Mouse (Mus musculus): ENCODE results near the gene Gm44973. TPM values are rescaled to one million over a fixed set of nuclear protein-coding genes. Genes with fewer than 3 reads are reported as not detected.

The Gm44973 gene
- polyA plus RNA-seq, 1 experiment from 2014 or later, result 1.8 TPM

DNA sequence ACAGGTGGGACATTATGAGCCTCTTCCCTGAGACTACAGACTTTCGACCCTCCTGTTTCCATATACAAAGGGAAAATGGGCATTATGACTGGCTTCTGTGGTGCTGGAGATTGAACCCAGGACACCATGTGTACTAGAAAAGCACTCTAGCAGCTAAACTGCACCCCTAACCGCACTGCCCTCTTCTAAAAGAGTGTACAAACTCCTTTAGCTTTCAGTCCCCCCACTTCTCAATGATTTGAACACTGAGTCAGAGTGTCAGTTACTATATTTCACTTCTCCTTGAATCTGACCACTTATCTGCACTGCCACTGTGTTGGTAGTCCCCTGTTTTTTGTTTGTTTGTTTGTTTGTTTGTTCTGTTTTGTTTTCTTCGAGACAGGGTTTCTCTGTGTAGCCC lies 18.5 kb downstream of the Gm44973 start, which contains the start of gene 4632433K11Rik:
Gene 4632433K11Rik (plus strand): TSS at position 301 of the 400 bp plus-strand sequence.
- Histone ChIP-seq H3K36me3 (replicated peaks; ENCODE audit: insufficient read depth, low read length) (peaks cover 41% of the 10 kb centered on the region), H3K9me3 (ENCODE audit: low read length) (peaks cover 29% of the 10 kb centered on the region), H3K4me1 (ENCODE audit: insufficient read depth) (peaks cover 12% of the 10 kb centered on the region), H3K27me3 (ENCODE audit: insufficient read depth, low read length) (no peaks in the 10 kb centered on the region), H3K9ac (replicated peaks) (no peak within 1 kb of the TSS), H3K4me3 (ENCODE audit: low read depth, low read length) (no peak within 1 kb of the TSS), H3K4me2 (ENCODE audit: low read depth, low read length) (no peak within 1 kb of the TSS), H3K27ac (ENCODE audit: low read depth) (no peak within 1 kb of the TSS)
- WGBS (ENCODE audit: insufficient replicate concordance), result 75% methylated on average over 3 of the region's 3 CpGs
- TF ChIP-seq CTCF (IDR thresholded peaks at IDR 0.05; ENCODE audit: low read depth) (no peak), EP300 (IDR thresholded peaks at IDR 0.05; ENCODE audit: low read depth) (no peak)
- no peak for DNase-seq
- ATAC-seq, result no peak

DNA sequence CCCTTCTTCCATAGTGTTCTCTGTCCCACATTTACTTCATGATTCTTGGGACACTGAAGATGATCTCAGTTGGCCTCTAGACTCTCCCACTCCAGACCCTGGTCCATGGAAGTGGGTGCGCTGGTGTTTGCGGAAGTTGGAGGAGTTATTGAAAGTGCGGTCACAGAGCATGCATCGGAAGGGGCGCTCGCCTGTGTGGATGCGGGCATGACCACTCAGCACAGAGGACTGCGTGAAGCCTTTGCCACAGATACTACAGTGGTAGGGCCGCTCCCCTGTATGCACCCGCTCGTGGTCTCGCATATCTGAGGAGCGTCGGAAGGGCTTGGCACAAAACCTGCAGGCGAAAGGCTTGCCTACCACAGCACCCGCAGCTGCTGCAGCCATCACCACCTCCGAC lies 20.3 kb downstream of the Gm44973 start:
- no peak for TF ChIP-seq EP300 (IDR thresholded peaks at IDR 0.05; ENCODE audit: low read depth)
- no peak for TF ChIP-seq CTCF (IDR thresholded peaks at IDR 0.05; ENCODE audit: low read depth)
- DNase-seq (no peak), ATAC-seq (no peak)
- Histone ChIP-seq H3K9me3 (ENCODE audit: low read length) (peaks cover 14% of the 10 kb centered on the region), H3K36me3 (replicated peaks; ENCODE audit: insufficient read depth, low read length) (peaks cover 23% of the 10 kb centered on the region), H3K4me2 (ENCODE audit: low read depth, low read length) (no peak overlapping the region), H3K27ac (ENCODE audit: low read depth) (no peak overlapping the region), H3K4me3 (ENCODE audit: low read depth, low read length) (no peak overlapping the region), H3K9ac (replicated peaks) (no peak overlapping the region), H3K27me3 (ENCODE audit: insufficient read depth, low read length) (no peaks in the 10 kb centered on the region), H3K4me1 (ENCODE audit: insufficient read depth) (peaks cover 14% of the 10 kb centered on the region)
- 94% methylated on average over 17 of the region's 17 CpGs for WGBS (ENCODE audit: insufficient replicate concordance)

DNA sequence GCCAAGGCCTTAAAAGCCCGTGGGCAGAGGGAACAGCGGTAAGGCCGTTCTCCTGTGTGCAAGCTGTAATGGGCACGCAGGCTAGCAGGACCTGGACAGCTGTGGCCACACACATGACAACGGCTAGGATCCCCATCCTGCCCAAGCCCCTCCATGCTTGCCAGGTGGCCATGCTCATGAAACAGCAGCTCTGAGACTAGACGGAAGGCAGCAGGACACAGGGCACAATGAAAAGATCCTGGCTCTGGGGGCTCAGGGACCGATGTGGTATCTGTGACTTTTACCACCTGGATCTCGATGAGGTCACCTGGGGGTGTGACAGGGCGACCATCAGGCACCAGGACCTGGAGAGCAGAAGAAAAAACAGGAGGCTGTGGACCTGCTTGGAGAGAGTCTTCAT lies 20.8 kb downstream of the Gm44973 start:
- H3K4me3 ChIP-seq (ENCODE audit: low read depth, low read length), result no peak overlapping the region
- peaks cover 14% of the 10 kb centered on the region for H3K4me1 ChIP-seq (ENCODE audit: insufficient read depth)
- DNase-seq, result no peak
- H3K27ac ChIP-seq (ENCODE audit: low read depth), result no peak overlapping the region
- H3K9me3 ChIP-seq (ENCODE audit: low read length), result peaks cover 9% of the 10 kb centered on the region
- 89% methylated on average over 9 of the region's 9 CpGs for WGBS (ENCODE audit: insufficient replicate concordance)
- no peaks in the 10 kb centered on the region for H3K27me3 ChIP-seq (ENCODE audit: insufficient read depth, low read length)
- no peak for TF ChIP-seq EP300 (IDR thresholded peaks at IDR 0.05; ENCODE audit: low read depth)
- TF ChIP-seq CTCF (IDR thresholded peaks at IDR 0.05; ENCODE audit: low read depth), result no peak
- H3K4me2 ChIP-seq (ENCODE audit: low read depth, low read length), result no peak overlapping the region
- ATAC-seq, result no peak
- H3K9ac ChIP-seq (replicated peaks), result no peak overlapping the region
- peaks cover 18% of the 10 kb centered on the region for H3K36me3 ChIP-seq (replicated peaks; ENCODE audit: insufficient read depth, low read length)

DNA sequence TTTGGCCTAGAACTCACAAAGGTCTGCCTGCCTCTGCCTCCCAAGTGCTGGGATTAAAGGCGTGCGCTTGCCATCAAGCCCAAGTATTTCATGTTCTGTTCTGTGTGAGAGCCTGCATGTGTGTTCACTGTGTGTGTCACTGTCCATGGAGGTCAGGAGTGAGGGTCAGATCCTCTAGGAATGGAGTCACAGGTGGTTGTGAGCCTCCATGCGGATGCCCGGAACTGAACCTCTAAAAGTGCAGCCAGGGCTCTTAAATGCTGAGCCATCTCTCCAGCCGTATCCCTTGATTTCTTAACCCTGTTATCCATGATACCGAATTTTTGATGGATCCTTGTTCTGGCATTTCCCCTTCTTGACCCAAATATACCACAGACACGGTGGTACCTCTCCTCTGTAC lies 21.7 kb downstream of the Gm44973 start:
- peaks cover 14% of the 10 kb centered on the region for H3K4me1 ChIP-seq (ENCODE audit: insufficient read depth)
- no peak overlapping the region for H3K27ac ChIP-seq (ENCODE audit: low read depth)
- H3K36me3 ChIP-seq (replicated peaks; ENCODE audit: insufficient read depth, low read length), result peaks cover 9% of the 10 kb centered on the region
- WGBS (ENCODE audit: insufficient replicate concordance), result 88% methylated on average over 7 of the region's 7 CpGs
- H3K4me3 ChIP-seq (ENCODE audit: low read depth, low read length), result no peak overlapping the region
- ATAC-seq (no peak), DNase-seq (no peak)
- H3K4me2 ChIP-seq (ENCODE audit: low read depth, low read length), result no peak overlapping the region
- H3K9me3 ChIP-seq (ENCODE audit: low read length), result 0 out of 2 replicates have a peak, but pooled peaks cover 1% of the 10 kb centered on the region
- no peaks in the 10 kb centered on the region for H3K27me3 ChIP-seq (ENCODE audit: insufficient read depth, low read length)
- H3K9ac ChIP-seq (replicated peaks), result no peak overlapping the region
- TF ChIP-seq EP300 (IDR thresholded peaks at IDR 0.05; ENCODE audit: low read depth), result no peak
- TF ChIP-seq CTCF (IDR thresholded peaks at IDR 0.05; ENCODE audit: low read depth), result no peak

DNA sequence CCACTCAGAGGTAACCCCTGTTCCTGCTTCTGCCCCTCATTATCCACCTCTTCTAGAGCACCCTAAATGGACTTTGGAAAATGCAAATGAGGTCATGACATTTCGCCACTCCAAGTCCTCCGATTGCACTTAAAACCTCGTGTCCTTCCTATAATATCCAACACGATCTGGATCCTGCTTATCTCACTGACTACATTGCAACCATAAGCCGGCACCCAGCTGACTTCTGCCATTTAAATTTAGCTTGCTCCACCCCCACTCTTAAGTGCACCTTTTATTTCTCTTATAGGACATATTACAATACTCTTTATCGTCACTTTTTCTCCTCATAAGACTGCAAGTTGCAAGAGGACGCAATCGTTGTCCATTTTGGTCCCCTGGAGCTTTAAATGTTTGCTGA lies 22.2 kb downstream of the Gm44973 start:
- TF ChIP-seq EP300 (IDR thresholded peaks at IDR 0.05; ENCODE audit: low read depth) (no peak), CTCF (IDR thresholded peaks at IDR 0.05; ENCODE audit: low read depth) (no peak)
- no peaks in the 10 kb centered on the region for H3K9me3 ChIP-seq (ENCODE audit: low read length)
- peaks cover 5% of the 10 kb centered on the region for H3K36me3 ChIP-seq (replicated peaks; ENCODE audit: insufficient read depth, low read length)
- peak overlapping the region; percentile 67; the same call in 1 of the 2 replicates for H3K4me3 ChIP-seq (ENCODE audit: low read depth, low read length)
- H3K4me2 ChIP-seq (ENCODE audit: low read depth, low read length), result peak overlapping the region; percentile 69
- DNase-seq, result no peak
- 72% methylated on average over 8 of the region's 8 CpGs for WGBS (ENCODE audit: insufficient replicate concordance)
- H3K9ac ChIP-seq (replicated peaks), result no peak overlapping the region; the same call in 1 of the 2 replicates
- H3K27ac ChIP-seq (ENCODE audit: low read depth), result peak overlapping the region; percentile 94; the same call in 1 of the 2 replicates
- no peak for ATAC-seq
- no peaks in the 10 kb centered on the region for H3K27me3 ChIP-seq (ENCODE audit: insufficient read depth, low read length)
- peaks cover 14% of the 10 kb centered on the region for H3K4me1 ChIP-seq (ENCODE audit: insufficient read depth)

DNA sequence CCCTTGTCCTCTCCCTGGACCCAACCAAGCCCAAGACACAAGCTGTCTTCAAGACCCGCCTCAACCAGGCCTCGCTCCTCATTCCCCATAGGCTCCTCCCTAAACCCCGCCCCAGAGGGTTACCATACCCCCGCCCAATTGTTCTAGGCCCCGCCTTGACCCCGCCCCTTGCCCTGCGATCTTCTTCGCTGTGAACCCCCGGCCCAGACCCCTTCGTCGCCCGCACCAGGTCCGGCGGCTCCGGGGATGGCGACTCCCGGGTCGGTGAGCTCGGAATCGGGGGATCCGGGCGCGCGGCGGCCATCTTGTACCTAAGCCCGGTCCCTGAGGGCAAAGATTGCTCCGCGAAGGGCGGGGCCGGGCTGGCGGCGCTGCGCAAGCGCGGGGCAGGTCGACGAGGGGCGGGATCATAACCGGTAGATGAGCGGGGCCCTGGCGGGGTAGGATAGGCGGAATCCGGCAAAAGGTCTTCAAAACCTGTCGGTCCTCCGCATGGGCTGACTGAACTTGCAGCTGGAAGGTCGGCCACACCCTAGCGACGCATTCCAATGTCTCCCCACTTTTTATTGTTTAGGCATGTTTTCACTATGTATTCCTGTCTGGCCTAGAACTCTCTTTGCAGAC lies 22.9 kb downstream of the Gm44973 start, which contains the start of gene Zfp784:
Gene Zfp784 (minus strand): TSS at position 338 of the 624 bp plus-strand sequence.
- DNase-seq, result peak; percentile 94
- peak; percentile 99 for ATAC-seq
- H3K4me2 ChIP-seq (ENCODE audit: low read depth, low read length), result peak within 1 kb of the TSS; percentile 69
- peak within 1 kb of the TSS; percentile 67 for H3K4me3 ChIP-seq (ENCODE audit: low read depth, low read length)
- H3K36me3 ChIP-seq (replicated peaks; ENCODE audit: insufficient read depth, low read length), result no peaks in the 10 kb centered on the region; the same call in none of the 2 replicates
- H3K9me3 ChIP-seq (ENCODE audit: low read length), result no peaks in the 10 kb centered on the region
- WGBS (ENCODE audit: insufficient replicate concordance), result under 1% methylated on average over 46 of the region's 48 CpGs
- no peaks in the 10 kb centered on the region for H3K27me3 ChIP-seq (ENCODE audit: insufficient read depth, low read length)
- TF ChIP-seq EP300 (IDR thresholded peaks at IDR 0.05; ENCODE audit: low read depth), result peak; percentile 17; the same call in 1 of the 2 replicates
- no peak for TF ChIP-seq CTCF (IDR thresholded peaks at IDR 0.05; ENCODE audit: low read depth)
- peak within 1 kb of the TSS; percentile 94 for H3K27ac ChIP-seq (ENCODE audit: low read depth)
- H3K4me1 ChIP-seq (ENCODE audit: insufficient read depth), result peaks cover 14% of the 10 kb centered on the region
- peak within 1 kb of the TSS; percentile 68 for H3K9ac ChIP-seq (replicated peaks)
